Mouse (Mus musculus): ENCODE data around the gene Timm23. TPM values are rescaled to one million over a fixed set of nuclear protein-coding genes. Genes with fewer than 3 reads are reported as not detected.
"Not testable (repeated sequence)": the region's sequence is repeated elsewhere in the genome, so short reads cannot be mapped to it uniquely, and the experiment has no call there.

The Timm23 gene
- total RNA-seq, 2 experiments from 2014 or later, result 88.3 to 132 TPM

- ATAC-seq (ENCODE audit: poor library complexity, severe bottlenecking), result not testable (repeated sequence)
These were observed 65.2 kb downstream of the Timm23 start for GRCm38 (mm10) chr14:32136467-32136866.

GRCm38 (mm10) chr14:32134293-32134692, 67.4 kb downstream of the Timm23 start:
- no peak for ATAC-seq (ENCODE audit: poor library complexity, severe bottlenecking)

DNA sequence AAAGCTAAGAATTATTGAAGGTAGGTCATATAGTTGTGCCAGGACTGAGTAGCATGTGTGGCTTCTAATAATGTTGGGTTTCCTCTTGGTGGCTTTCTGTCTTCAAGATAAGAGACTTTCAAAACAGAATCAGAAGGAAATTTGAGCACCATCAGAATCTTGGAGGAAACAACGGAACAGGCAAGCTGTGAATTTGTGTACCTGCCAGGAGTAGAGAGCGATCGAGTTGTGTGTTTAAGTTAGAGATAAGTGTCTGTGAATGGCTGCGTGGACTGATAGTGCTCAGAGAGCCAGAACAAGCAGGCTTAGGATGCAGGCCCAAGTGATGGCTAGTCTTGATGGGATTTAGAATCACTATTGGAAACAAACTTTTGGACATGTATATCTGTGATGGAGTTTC, 69.9 kb downstream of the Timm23 start:
- no peak for ATAC-seq (ENCODE audit: poor library complexity, severe bottlenecking)

Other genes starting within 250 kb of the Timm23 start
- gene Galnt15, start 172.9 kb downstream of the Timm23 start, total RNA-seq (2015), result not detected in 2 replicates
- gene Galnt15, start 172.9 kb downstream of the Timm23 start, total RNA-seq (2017), result not detected in 2 replicates
- 1.4 and 5.3 TPM in 2 replicates for gene Oxnad1, start 116.5 kb downstream of the Timm23 start, total RNA-seq (2015)
- 12.9 and 20.2 TPM in 2 replicates for gene Oxnad1, start 116.5 kb downstream of the Timm23 start, total RNA-seq (2017)
- 68.8 and 77.3 TPM in 2 replicates for gene Dph3, start 116.2 kb downstream of the Timm23 start, total RNA-seq (2015)
- 38.8 and 40.5 TPM in 2 replicates for gene Dph3, start 116.2 kb downstream of the Timm23 start, total RNA-seq (2017)
- not detected in 2 replicates for gene Msmb, start 59.9 kb downstream of the Timm23 start, total RNA-seq (2015)
- not detected in 2 replicates for gene Msmb, start 59.9 kb downstream of the Timm23 start, total RNA-seq (2017)
- gene Ncoa4, start 42.0 kb downstream of the Timm23 start, total RNA-seq (2015), result 107 and 111 TPM in 2 replicates
- gene Ncoa4, start 42.0 kb downstream of the Timm23 start, total RNA-seq (2017), result 93.2 and 110 TPM in 2 replicates
- 34.7 and 37.1 TPM in 2 replicates for gene Parg, start 51 bp upstream of the Timm23 start, total RNA-seq (2015)
- 80.2 and 97.7 TPM in 2 replicates for gene Parg, start 51 bp upstream of the Timm23 start, total RNA-seq (2017)
- not detected in 2 replicates for gene Ogdhl, start 120.1 kb upstream of the Timm23 start, total RNA-seq (2015)
- gene Ogdhl, start 120.1 kb upstream of the Timm23 start, total RNA-seq (2017), result not detected in 2 replicates
- gene 1700024G13Rik, start 186.5 kb upstream of the Timm23 start, total RNA-seq (2015), result not detected in 2 replicates
- not detected in 2 replicates for gene 1700024G13Rik, start 186.5 kb upstream of the Timm23 start, total RNA-seq (2017)

All from megakaryocyte, adult 5-6 weeks (primary cell).